Mouse (Mus musculus) CD4-positive, CD25-positive, alpha-beta regulatory T cell, adult 2 months (primary cell): ENCODE data around the gene Uaca.

Experiments
- DNase-seq: peaks from one replicate; pipeline ENCODE4 v3.0.0-alpha.2; 2012; ENCODE audit warnings: low read depth, low spot score

Uaca gene

GRCm38 (mm10) chr9:60878630-60879029 is 84.3 kb downstream of the Uaca start:
- no peak for DNase-seq

- DNase-seq = no peak
Observed at GRCm38 (mm10) chr9:60885148-60885547, 90.8 kb downstream of the Uaca start.

GRCm38 (mm10) chr9:60886431-60887371 is 92.4 kb downstream of the Uaca start:
- no peak for DNase-seq

- peak; percentile 9 for DNase-seq
Observed at GRCm38 (mm10) chr9:60887389-60887811, 93.1 kb downstream of the Uaca start.

GRCm38 (mm10) chr9:60893511-60893910 is 99.2 kb downstream of the Uaca start:
- DNase-seq = no peak

GRCm38 (mm10) chr9:60895486-60896110 is 101.3 kb downstream of the Uaca start:
- DNase-seq = peak; percentile 31

GRCm38 (mm10) chr9:60898291-60899020 is 104.1 kb downstream of the Uaca start:
- DNase-seq = no peak

- no peak for DNase-seq
Observed at GRCm38 (mm10) chr9:60899201-60899600, 104.9 kb downstream of the Uaca start.

GRCm38 (mm10) chr9:60899797-60900459 is 105.6 kb downstream of the Uaca start:
- no peak for DNase-seq

GRCm38 (mm10) chr9:60912266-60912665 is 117.9 kb downstream of the Uaca start:
- no peak for DNase-seq

- DNase-seq = no peak
Observed at GRCm38 (mm10) chr9:60913626-60914025, 119.3 kb downstream of the Uaca start.

GRCm38 (mm10) chr9:60919936-60920672 is 125.8 kb downstream of the Uaca start:
- no peak for DNase-seq

- no peak for DNase-seq
Observed at GRCm38 (mm10) chr9:60920673-60921062, 126.3 kb downstream of the Uaca start.

GRCm38 (mm10) chr9:60921287-60921686 is 126.9 kb downstream of the Uaca start:
- DNase-seq = no peak

GRCm38 (mm10) chr9:60921831-60922230 is 127.5 kb downstream of the Uaca start:
- no peak for DNase-seq

GRCm38 (mm10) chr9:60926301-60926700 is 132.0 kb downstream of the Uaca start:
- DNase-seq = no peak

- DNase-seq = no peak
Observed at GRCm38 (mm10) chr9:60929290-60929983, 135.1 kb downstream of the Uaca start.
